Mouse (Mus musculus): ENCODE results near the gene Arrb2.
"Not testable (repeated sequence)": the region's sequence is repeated elsewhere in the genome, so short reads cannot be mapped to it uniquely, and the experiment has no call there.

Gene Arrb2

GRCm38 (mm10) chr11:70444667-70445066 lies 12.2 kb downstream of the Arrb2 start:
- no peak for DNase-seq (ENCODE audit: extremely low read depth, low read depth)

GRCm38 (mm10) chr11:70446756-70447155 lies 14.3 kb downstream of the Arrb2 start:
- DNase-seq (ENCODE audit: extremely low read depth, low read depth) = no peak

- DNase-seq (ENCODE audit: extremely low read depth, low read depth) = peak; percentile 68
Observed at GRCm38 (mm10) chr11:70447373-70447772, 14.9 kb downstream of the Arrb2 start.

- no peak for DNase-seq (ENCODE audit: extremely low read depth, low read depth)
Observed at GRCm38 (mm10) chr11:70450926-70451325, 18.5 kb downstream of the Arrb2 start.

GRCm38 (mm10) chr11:70451797-70452498 lies 19.5 kb downstream of the Arrb2 start, which contains the start of gene Med11:
Gene Med11, plus strand, starts transcription at chr11:70451919.
- peak; percentile 94 for DNase-seq (ENCODE audit: extremely low read depth, low read depth)

- peak; percentile 83 for DNase-seq (ENCODE audit: extremely low read depth, low read depth)
Observed at GRCm38 (mm10) chr11:70453261-70454044, 21.0 kb downstream of the Arrb2 start.

- DNase-seq (ENCODE audit: extremely low read depth, low read depth) = no peak
Observed at GRCm38 (mm10) chr11:70458688-70459600, 26.5 kb downstream of the Arrb2 start, which contains the start of gene Zmynd15. Gene Zmynd15, plus strand, starts transcription at chr11:70459433.

GRCm38 (mm10) chr11:70459601-70460101 lies 27.2 kb downstream of the Arrb2 start, which contains the start of gene Cxcl16:
Gene Cxcl16, minus strand, starts transcription at chr11:70459984.
- no peak for DNase-seq (ENCODE audit: extremely low read depth, low read depth)

- DNase-seq (ENCODE audit: extremely low read depth, low read depth) = no peak
Observed at GRCm38 (mm10) chr11:70463970-70464369, 31.5 kb downstream of the Arrb2 start.

GRCm38 (mm10) chr11:70465211-70465610 lies 32.8 kb downstream of the Arrb2 start:
- no peak for DNase-seq (ENCODE audit: extremely low read depth, low read depth)

GRCm38 (mm10) chr11:70465824-70466223 lies 33.4 kb downstream of the Arrb2 start:
- no peak for DNase-seq (ENCODE audit: extremely low read depth, low read depth)

- no peak for DNase-seq (ENCODE audit: extremely low read depth, low read depth)
Observed at GRCm38 (mm10) chr11:70467902-70468619, 35.6 kb downstream of the Arrb2 start.

- no peak for DNase-seq (ENCODE audit: extremely low read depth, low read depth)
Observed at GRCm38 (mm10) chr11:70469764-70470163, 37.3 kb downstream of the Arrb2 start.

GRCm38 (mm10) chr11:70472716-70473115 lies 40.3 kb downstream of the Arrb2 start:
- no peak for DNase-seq (ENCODE audit: extremely low read depth, low read depth)

GRCm38 (mm10) chr11:70473291-70473690 lies 40.9 kb downstream of the Arrb2 start:
- not testable (repeated sequence) for DNase-seq (ENCODE audit: extremely low read depth, low read depth)

GRCm38 (mm10) chr11:70474872-70475534 lies 42.6 kb downstream of the Arrb2 start:
- DNase-seq (ENCODE audit: extremely low read depth, low read depth) = no peak

- DNase-seq (ENCODE audit: extremely low read depth, low read depth) = no peak
Observed at GRCm38 (mm10) chr11:70485498-70485897, 53.1 kb downstream of the Arrb2 start.

- no peak for DNase-seq (ENCODE audit: extremely low read depth, low read depth)
Observed at GRCm38 (mm10) chr11:70487816-70488215, 55.4 kb downstream of the Arrb2 start.

- no peak for DNase-seq (ENCODE audit: extremely low read depth, low read depth)
Observed at GRCm38 (mm10) chr11:70489138-70489537, 56.7 kb downstream of the Arrb2 start.

GRCm38 (mm10) chr11:70489684-70490083 lies 57.2 kb downstream of the Arrb2 start:
- peak; percentile 15 for DNase-seq (ENCODE audit: extremely low read depth, low read depth)
